Mouse (Mus musculus) layer of hippocampus, adult 18-20 months (tissue): ENCODE data around the gene Sh3bp4. TPM values are rescaled to one million over a fixed set of nuclear protein-coding genes. Genes with fewer than 3 reads are reported as not detected.

Experiments used
- DNase-seq, 2 experiments: peaks; one replicate each; pipeline ENCODE4 v3.0.0; 2022; ENCODE audit warnings: low spot score in 2 of 2
- long read RNA-seq: library from polyadenylated mRNA; stranded (forward); transcript quantifications from one replicate; pipeline ENCODE4 v2.0.0, GENCODE M21; 2021
- total RNA-seq, 2 experiments: library from RNA; stranded (reverse); gene quantifications; 2 replicates each; pipeline ENCODE4 v1.2.3; 2021

The Sh3bp4 gene
- total RNA-seq, result 10 to 100 TPM; 23.4 to 23.6 TPM
- long read RNA-seq, full-length matches to known transcripts, result 39 of 54 reads
- long read RNA-seq, partial matches to known transcripts, result 12 of 54 reads
- long read RNA-seq, other reads (novel, unspliced or antisense), result 3 of 54 reads

DNA sequence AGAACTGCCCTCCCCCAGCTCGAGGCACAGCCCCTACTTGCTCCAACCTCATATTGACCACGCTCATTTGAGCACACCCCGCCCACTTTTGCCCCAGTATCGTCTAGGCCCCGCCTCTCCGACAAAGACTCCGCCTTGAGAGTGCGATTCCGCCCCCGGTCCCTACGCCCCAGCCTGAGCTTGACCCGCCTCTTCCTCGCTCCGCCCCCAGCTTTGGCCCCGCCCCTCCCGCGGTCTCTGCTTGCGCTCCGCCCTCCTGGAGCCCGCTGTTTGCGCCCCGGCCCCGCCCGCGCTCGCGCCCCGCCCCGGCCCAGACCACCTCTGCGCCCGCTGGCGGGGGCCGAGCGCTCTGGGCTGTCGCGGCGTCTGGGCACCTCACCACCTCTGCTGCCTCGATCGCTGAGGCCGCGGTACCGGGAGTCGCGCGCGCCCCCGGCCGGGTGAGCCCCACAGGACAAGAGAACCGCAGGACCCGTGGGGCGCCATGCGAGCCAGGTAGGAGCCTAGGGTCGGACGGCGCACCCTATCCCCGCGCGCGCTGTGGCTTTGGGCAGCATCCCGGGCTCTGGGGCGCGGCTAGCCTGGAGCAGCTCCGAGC, at the start of gene Sh3bp4:
Gene Sh3bp4 (plus strand): TSS at position 313 of the 598 bp plus-strand sequence.
- DNase-seq, result peak; percentile 94 to 96

DNA sequence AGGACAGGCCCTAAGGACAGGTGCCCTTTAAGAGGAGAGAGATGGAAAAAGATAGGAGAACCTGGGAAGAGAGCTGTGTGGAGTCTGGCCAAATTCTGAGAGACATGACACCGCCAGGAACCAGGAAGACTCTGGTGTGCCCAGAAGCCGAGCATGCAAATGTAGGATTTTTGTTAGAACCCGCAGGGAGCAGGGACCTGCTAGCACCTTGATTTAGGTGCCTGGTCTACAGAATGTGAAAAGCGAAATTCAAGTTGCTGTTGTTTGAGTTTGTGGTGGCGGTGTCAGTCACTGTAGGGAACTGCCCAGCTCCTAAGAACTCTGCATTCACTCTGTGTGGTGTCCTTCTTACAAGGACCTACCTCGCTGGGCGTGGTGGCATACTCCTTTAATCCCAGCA, 47.2 kb upstream of the Sh3bp4 start:
- no peak for DNase-seq

DNA sequence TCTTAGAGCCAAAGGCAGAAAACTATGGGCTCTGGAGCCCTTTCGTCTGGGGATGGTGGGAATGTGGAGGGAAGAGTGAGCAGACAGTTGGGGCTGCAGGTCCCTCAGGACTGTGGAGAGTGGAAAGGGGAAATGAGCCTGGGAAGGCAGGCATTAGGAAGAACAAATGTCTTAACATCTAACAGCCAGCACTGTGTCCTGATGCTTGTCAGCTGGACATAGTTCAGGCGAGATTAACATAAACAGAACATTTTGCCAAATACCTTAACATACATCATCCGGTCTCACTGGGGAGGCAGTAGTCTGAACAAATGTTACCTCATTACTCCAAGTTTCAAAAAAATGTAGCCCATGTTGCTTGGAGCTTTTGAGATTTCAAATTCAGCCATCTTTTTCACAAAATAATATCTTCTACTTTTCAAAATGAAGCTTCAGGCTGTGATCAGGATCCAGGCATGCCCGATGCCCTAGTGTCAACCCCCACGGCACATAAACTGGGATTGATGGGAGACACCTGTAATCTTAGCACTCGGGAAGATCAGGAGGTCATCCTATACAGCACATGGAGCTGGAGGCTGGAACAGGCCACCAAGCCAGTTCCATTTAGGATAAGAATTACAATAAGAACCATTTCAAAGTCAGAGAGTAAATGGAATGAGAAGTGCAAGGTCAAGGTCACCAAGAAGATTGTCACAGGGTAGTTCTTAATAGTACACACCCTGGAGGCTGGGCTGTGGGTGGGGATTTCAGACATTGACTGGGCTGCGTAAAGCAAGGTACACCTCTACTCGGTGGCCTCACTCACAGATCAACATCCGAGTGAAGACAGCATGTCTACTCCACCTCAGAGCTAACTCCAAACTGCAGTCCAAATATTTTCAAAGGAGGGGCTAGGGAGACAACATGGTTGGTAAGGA, 45.3 kb upstream of the Sh3bp4 start:
- no peak for DNase-seq

GRCm38 (mm10) chr1:89026040-89026439, 44.2 kb upstream of the Sh3bp4 start:
- no peak for DNase-seq

DNA sequence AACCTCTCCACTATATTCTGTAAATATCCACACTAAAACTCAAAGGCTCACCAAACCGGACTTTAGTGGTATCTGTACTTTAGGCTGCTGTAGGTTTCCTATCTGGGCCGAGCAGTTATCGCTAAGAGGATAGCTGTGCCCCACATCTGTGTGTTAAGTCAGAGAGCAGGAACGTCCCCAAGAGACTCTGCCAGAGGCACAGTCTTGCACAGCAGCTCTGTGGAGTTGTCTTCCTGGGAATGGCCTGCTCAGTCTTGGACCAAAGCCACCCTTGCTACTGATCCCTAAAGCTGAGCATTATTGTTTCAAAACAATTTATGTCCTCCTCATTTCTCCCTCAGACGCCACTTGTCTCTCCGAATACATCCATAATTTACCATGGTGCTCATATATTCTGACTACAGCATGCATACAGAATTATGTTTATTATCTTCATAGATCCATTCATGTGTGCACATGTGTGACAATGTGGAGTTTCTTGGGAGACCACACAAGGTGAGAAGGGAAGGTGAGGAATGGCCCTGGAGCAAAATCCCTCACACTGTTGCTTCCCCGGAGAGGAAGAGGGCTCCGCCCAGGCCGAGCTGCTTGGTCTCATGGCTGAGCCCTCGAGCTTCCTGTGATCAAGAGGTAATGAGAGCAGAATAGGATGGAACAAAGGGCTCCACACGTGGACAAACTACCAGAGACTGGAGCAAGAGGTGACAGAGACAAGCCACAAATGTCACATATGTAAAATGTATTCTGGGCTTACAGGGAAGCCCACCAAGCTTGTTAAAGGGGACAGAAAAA, 40.9 kb upstream of the Sh3bp4 start:
- no peak for DNase-seq

- DNase-seq, result no peak
Measured at GRCm38 (mm10) chr1:89033661-89034060, 36.6 kb upstream of the Sh3bp4 start.

- no peak for DNase-seq
Measured at GRCm38 (mm10) chr1:89034061-89034460, 36.2 kb upstream of the Sh3bp4 start.

GRCm38 (mm10) chr1:89035115-89035514, 35.1 kb upstream of the Sh3bp4 start:
- peak; percentile 19 to 60 for DNase-seq

DNA sequence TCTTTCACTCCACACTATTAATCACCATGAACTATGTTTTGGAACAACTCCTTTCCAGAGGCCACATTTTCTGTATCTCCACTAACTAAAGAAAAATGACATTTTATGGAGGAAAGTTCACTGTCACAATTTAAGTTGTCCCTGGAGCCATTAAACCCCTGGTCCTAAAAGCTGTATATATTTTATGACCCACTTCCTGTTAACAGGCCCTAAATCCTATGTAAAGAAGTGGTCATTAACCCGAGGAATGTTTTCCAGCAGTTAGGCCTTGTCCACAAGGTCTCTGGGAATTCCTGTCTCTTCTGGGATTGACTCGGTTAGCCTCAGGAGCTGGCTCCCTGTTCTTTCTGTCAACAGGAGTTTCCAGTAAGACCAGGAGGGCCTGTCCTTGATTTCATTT, 30.4 kb upstream of the Sh3bp4 start:
- DNase-seq, result no peak

DNA sequence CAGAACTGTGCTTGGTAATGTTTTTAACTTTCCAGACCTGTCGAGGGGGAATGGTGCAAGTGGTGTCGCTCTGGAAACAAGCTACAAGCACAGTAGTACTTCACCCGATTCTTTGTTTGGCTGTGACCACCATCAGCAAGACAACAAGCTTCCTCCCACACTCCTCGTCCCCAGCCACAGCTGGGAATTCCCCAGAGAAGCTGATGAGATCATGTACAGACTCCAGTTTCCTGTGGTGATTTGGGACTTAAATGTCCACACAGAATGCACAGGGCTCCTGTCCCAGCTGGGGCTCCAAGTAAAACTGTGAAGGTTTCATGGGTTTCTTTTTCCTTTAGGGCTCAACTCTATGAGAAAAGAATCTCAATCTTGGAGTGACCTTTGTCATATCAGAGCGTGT, 28.9 kb upstream of the Sh3bp4 start:
- no peak for DNase-seq

DNA sequence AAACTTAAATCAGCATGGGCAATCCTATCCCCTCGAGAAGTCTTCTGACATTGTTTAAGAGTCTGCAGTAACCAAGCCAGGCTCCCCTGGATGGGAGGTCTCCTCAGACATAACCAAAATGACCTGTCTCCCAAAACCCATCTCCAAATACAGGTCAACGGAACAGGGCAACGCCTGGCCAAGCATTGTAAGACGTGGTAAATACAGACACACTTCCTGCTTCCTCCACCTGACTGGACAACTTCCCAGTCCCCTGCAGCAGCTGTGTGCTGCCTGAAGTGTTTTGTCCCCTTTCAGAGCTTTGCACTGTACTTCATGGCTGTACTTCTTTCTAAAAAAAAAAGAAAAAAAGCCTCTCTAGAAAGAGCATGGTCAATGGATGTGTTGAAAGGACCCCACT, 28.1 kb upstream of the Sh3bp4 start:
- no peak for DNase-seq

DNA sequence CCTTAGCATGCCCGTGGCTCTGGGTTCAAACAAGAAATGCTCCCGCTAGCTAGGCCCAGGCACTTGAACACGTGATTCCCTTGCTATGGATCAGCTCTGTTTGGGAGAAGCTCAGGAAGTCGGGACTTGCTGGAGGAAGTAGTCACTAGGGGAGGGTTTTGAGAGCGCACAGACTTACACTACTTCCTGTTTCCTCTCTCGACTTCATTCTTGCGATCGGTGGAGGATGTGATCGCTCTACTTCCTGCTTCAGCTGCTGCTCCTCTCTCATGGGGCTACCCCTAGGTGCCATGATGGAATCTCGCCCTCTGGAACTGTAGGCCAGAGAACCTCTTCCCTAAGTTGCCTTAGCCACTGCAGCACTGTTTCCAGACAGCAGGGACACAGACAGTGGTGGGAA, 27.3 kb upstream of the Sh3bp4 start:
- no peak for DNase-seq

DNA sequence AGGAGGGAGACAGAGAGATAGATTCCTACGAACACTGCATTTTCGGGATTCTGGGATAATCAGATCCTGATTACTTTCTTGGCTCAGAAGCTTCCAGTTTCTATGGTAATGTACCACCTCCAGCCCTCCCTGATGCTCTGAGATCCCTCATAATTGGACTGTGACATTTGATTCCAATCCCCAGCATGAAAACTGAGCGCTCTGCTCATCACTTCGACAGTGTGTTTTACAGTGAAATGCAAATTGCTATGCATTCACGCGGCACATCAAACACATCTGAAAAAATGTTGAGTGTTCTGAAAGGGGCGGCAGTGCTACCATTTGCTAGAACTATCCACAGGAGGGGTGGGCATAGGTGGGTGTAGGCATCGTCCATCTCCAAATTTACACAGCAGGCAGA, 24.8 kb upstream of the Sh3bp4 start:
- peak in 1 of 2 experiments; percentile 22 for DNase-seq

DNA sequence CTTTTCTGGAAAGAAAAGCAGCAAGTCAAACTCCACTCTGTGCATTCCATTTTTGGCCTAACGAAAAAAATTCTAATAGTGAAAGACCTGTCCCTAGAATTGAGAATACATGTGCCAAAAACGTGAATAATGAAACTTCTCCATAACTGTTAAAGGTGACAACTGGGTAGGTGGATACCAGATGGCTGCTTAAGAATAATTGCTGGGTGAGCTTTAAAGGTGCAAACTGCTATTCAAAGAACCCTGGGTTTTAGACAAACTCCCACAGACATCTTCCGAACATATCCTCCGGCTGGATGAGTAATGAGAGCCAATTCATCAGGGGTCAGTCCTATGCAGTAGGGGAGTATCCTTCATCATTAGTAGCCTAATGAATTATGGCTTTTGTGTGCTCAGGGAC, 20.7 kb upstream of the Sh3bp4 start:
- DNase-seq, result no peak

- DNase-seq, result no peak
Measured at GRCm38 (mm10) chr1:89056175-89056574, 14.0 kb upstream of the Sh3bp4 start.

DNA sequence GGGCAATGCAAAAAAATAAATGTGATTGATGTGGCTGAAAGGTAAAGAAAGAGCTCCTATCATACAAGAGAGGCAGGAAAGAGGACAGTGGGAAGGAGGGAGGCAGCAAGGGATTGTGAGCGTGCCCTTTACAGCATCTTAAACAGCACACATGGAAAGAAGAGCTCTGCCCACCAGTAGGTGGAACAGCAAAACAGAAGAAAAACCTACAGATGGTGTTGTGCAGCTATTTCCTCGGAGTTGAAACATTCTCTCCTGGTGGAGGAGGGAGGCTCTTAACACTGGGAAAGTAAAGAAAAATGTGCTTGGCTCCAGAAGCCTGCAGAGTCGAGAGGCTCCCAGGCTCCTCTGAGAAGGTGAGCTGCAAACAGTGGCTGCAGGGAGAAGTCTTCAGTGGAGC, 12.8 kb upstream of the Sh3bp4 start:
- peak; percentile 28 to 56 for DNase-seq

- no peak for DNase-seq
Measured at GRCm38 (mm10) chr1:89058011-89058410, 12.2 kb upstream of the Sh3bp4 start.

DNA sequence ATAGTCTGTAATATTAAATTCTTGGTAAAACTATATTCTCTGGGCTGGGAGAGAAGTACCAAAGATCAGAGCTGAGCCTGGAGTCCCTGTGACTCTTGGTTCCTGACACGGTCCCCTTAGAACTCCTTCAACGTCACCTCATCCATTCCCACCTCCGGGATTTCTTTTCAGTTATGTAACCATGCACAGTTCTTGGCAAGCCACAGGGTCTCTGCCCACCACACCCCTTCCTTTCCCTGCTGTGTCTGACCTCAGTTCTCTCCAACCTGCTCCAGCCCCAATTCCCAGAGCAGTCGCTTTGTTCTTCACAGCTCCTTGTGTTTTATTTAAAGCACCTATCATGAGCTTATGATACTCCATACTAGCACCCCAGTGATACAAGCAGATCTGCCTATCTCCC, 7.2 kb upstream of the Sh3bp4 start:
- DNase-seq, result no peak

GRCm38 (mm10) chr1:89063800-89064199, 6.4 kb upstream of the Sh3bp4 start:
- no peak for DNase-seq

DNA sequence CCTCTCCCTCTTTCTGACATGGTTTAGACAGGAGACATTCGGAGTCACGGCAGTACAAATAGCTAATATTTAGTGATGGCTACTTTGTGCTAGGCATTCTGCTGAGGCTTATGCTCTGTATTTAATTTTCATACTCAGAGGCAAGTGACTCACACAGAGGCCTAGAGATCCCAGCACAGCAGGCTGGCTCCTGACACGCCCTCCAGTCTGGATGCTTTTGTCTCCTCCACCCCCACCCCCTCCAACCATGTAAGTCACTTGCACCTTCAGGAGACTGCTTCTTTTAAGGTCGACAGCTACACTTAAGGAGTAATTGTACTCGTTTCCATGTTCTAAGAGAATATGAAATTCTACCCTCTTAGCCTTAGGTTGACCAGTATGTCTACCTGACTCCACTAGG, 1.4 kb upstream of the Sh3bp4 start:
- no peak for DNase-seq

GRCm38 (mm10) chr1:89069479-89070102, 624 bp upstream of the Sh3bp4 start:
- peak in 1 of 2 experiments; percentile 15 for DNase-seq
